Mouse (Mus musculus) CH12.LX (cell line): ENCODE results near the gene Vcan. TPM values are rescaled to one million over a fixed set of nuclear protein-coding genes. Genes with fewer than 3 reads are reported as not detected.

Experiments
- DNase-seq: peaks from one replicate; pipeline ENCODE4 v3.0.0-alpha.2; 2013; ENCODE audit errors: extremely low read depth
- H3K27ac ChIP-seq: 2 replicates; pipeline ENCODE4 v1.5.1; 2012; ENCODE audit warnings: low read depth, mild to moderate bottlenecking, control low read depth, moderate library complexity; ENCODE audit not compliant: insufficient read depth
- H3K27me3 ChIP-seq: replicated peaks from 2 replicates; pipeline ENCODE3; 2012; ENCODE audit warnings: inconsistent platforms
- H3K36me3 ChIP-seq, 2 experiments: replicated peaks in 1 of 2; 2 replicates each; pipeline versions ENCODE3 to v1.6.1; 2012; ENCODE audit warnings: inconsistent platforms in 1 of 2, low read length in 1 of 2, mild to moderate bottlenecking in 1 of 2, mixed read lengths in 1 of 2, moderate library complexity in 1 of 2; ENCODE audit not compliant: control insufficient read depth in 1 of 2, insufficient read depth in 1 of 2
- H3K4me1 ChIP-seq, 2 experiments: 2 replicates each; pipeline ENCODE4 v1.6.1; 2012; ENCODE audit warnings: inconsistent platforms in 1 of 2, moderate library complexity in 1 of 2; ENCODE audit not compliant: insufficient read depth in 2 of 2, control insufficient read depth in 1 of 2
- H3K4me2 ChIP-seq: 2 replicates; pipeline ENCODE4 v1.6.1; 2012; ENCODE audit warnings: low read depth, mild to moderate bottlenecking, control low read depth; ENCODE audit not compliant: poor library complexity, insufficient read depth, severe bottlenecking
- H3K4me3 ChIP-seq, 3 experiments: fragments of 150-350 bp in 1 of 3; sonication (generic) in 1 of 3; replicated peaks in 1 of 3; 2 replicates each; pipeline versions ENCODE3 to v1.5.1; 2011 to 2012; ENCODE audit warnings: low read depth in 2 of 3, low read length in 2 of 3, mild to moderate bottlenecking in 2 of 3, moderate library complexity in 2 of 3, control low read depth in 1 of 3, improper control_type of control experiment in 1 of 3, inconsistent platforms in 1 of 3, mixed read lengths in 1 of 3; ENCODE audit not compliant: poor library complexity in 1 of 3
- H3K79me2 ChIP-seq: replicated peaks from 2 replicates; pipeline ENCODE4 v1.6.1; 2012; ENCODE audit warnings: mild to moderate bottlenecking, moderate library complexity; ENCODE audit not compliant: control insufficient read depth, poor library complexity, insufficient read depth, severe bottlenecking; ENCODE audit errors: extremely low read depth
- H3K9ac ChIP-seq: 2 replicates; pipeline ENCODE4 v1.6.1; 2012; ENCODE audit warnings: low read depth, mild to moderate bottlenecking, control low read depth, moderate library complexity; ENCODE audit not compliant: insufficient read depth
- H3K9me3 ChIP-seq: replicated peaks from 2 replicates; pipeline ENCODE3; 2012; ENCODE audit warnings: low read length, inconsistent platforms, mixed read lengths
- BHLHE40 ChIP-seq: IDR thresholded peaks from 2 replicates; pipeline ENCODE4 v1.6.1; 2011; ENCODE audit warnings: mild to moderate bottlenecking, low read depth, low read length, improper control_type of control experiment
- CHD2 ChIP-seq: IDR thresholded peaks from 2 replicates; pipeline ENCODE4 v1.6.1; 2011; ENCODE audit warnings: low read length, improper control_type of control experiment
- CTCF ChIP-seq, 2 experiments: IDR thresholded peaks in 1 of 2; conservative IDR thresholded peaks in 1 of 2; 2 replicates each; pipeline ENCODE4 v1.5.1; 2011 to 2012; ENCODE audit warnings: low read depth in 2 of 2, low read length in 2 of 2, improper control_type of control experiment in 1 of 2, inconsistent platforms in 1 of 2, mild to moderate bottlenecking in 1 of 2, moderate library complexity in 1 of 2
- E2F4 ChIP-seq: IDR thresholded peaks from 2 replicates; pipeline ENCODE4 v1.6.1; 2011; ENCODE audit warnings: low read depth, low read length, improper control_type of control experiment; ENCODE audit not compliant: insufficient replicate concordance
- ELF1 ChIP-seq: IDR thresholded peaks from 2 replicates; pipeline ENCODE4 v1.6.1; 2014; ENCODE audit warnings: low read depth, mild to moderate bottlenecking, inconsistent platforms, low read length, improper control_type of control experiment
- EP300 ChIP-seq: IDR thresholded peaks from 2 replicates; pipeline ENCODE4 v1.6.1; 2011; ENCODE audit warnings: low read length, improper control_type of control experiment
- ETS1 ChIP-seq: conservative IDR thresholded peaks from 2 replicates; pipeline ENCODE4 v1.6.1; 2012; ENCODE audit warnings: low read depth, mild to moderate bottlenecking, inconsistent platforms, low read length, improper control_type of control experiment, moderate library complexity
- GABPA ChIP-seq: IDR thresholded peaks from 2 replicates; pipeline ENCODE4 v1.6.1; 2012; ENCODE audit warnings: low read depth, low read length, improper control_type of control experiment, inconsistent platforms; ENCODE audit not compliant: insufficient replicate concordance
- HCFC1 ChIP-seq: IDR thresholded peaks from 2 replicates; pipeline ENCODE4 v1.6.1; 2012; ENCODE audit warnings: low read depth, mild to moderate bottlenecking, inconsistent platforms, low read length, improper control_type of control experiment
- KAT2A ChIP-seq: IDR thresholded peaks from 2 replicates; pipeline ENCODE4 v1.6.1; 2012; ENCODE audit warnings: low read length, improper control_type of control experiment, inconsistent platforms; ENCODE audit not compliant: insufficient replicate concordance
- MAFK ChIP-seq: IDR thresholded peaks from 2 replicates; pipeline ENCODE4 v1.6.1; 2011; ENCODE audit warnings: low read length, improper control_type of control experiment; ENCODE audit not compliant: insufficient replicate concordance
- MAX ChIP-seq: IDR thresholded peaks from 2 replicates; pipeline ENCODE4 v1.6.1; 2011; ENCODE audit warnings: low read length, improper control_type of control experiment
- MAZ ChIP-seq: IDR thresholded peaks from 2 replicates; pipeline ENCODE4 v1.6.1; 2012; ENCODE audit warnings: low read depth, mild to moderate bottlenecking, inconsistent platforms, low read length, improper control_type of control experiment, moderate library complexity
- MEF2A ChIP-seq: IDR thresholded peaks from 2 replicates; pipeline ENCODE4 v1.6.1; 2014; ENCODE audit warnings: low read depth, mild to moderate bottlenecking, inconsistent platforms, low read length, improper control_type of control experiment, borderline replicate concordance
- MXI1 ChIP-seq: IDR thresholded peaks from 2 replicates; pipeline ENCODE4 v1.6.1; 2011; ENCODE audit warnings: mild to moderate bottlenecking, low read depth, low read length, improper control_type of control experiment
- NELFE ChIP-seq: IDR thresholded peaks from 2 replicates; pipeline ENCODE4 v1.6.1; 2011; ENCODE audit warnings: low read depth, low read length, improper control_type of control experiment
- PAX5 ChIP-seq: IDR thresholded peaks from 2 replicates; pipeline ENCODE4 v1.6.1; 2012; ENCODE audit warnings: low read length, inconsistent platforms, mixed read lengths
- POLR2AphosphoS2 ChIP-seq: IDR thresholded peaks from 2 replicates; pipeline ENCODE4 v1.6.1; 2011; ENCODE audit warnings: low read depth, low read length, improper control_type of control experiment
- RCOR1 ChIP-seq: conservative IDR thresholded peaks from 2 replicates; pipeline ENCODE4 v1.6.1; 2012; ENCODE audit warnings: low read depth, mild to moderate bottlenecking, inconsistent platforms, low read length, improper control_type of control experiment
- SIN3A ChIP-seq: IDR thresholded peaks from 2 replicates; pipeline ENCODE4 v1.6.1; 2012; ENCODE audit warnings: low read length, improper control_type of control experiment, inconsistent platforms
- SMC3 ChIP-seq: IDR thresholded peaks from 2 replicates; pipeline ENCODE4 v1.6.1; 2011; ENCODE audit warnings: low read depth, low read length, improper control_type of control experiment
- UBTF ChIP-seq: IDR thresholded peaks from 2 replicates; pipeline ENCODE4 v1.6.1; 2012; ENCODE audit warnings: low read depth, mild to moderate bottlenecking, inconsistent platforms, low read length, improper control_type of control experiment, moderate library complexity
- USF2 ChIP-seq: conservative IDR thresholded peaks from 2 replicates; pipeline ENCODE4 v1.6.1; 2011; ENCODE audit warnings: low read depth, low read length, improper control_type of control experiment
- ZC3H11A ChIP-seq: IDR thresholded peaks from 2 replicates; pipeline ENCODE4 v1.6.1; 2012; ENCODE audit warnings: low read depth, mild to moderate bottlenecking, inconsistent platforms, low read length, improper control_type of control experiment
- ZKSCAN1 ChIP-seq: IDR thresholded peaks from 2 replicates; pipeline ENCODE4 v1.6.1; 2012; ENCODE audit warnings: low read depth, inconsistent platforms, low read length, improper control_type of control experiment, borderline replicate concordance
- ZNF384 ChIP-seq: IDR thresholded peaks from 2 replicates; pipeline ENCODE4 v1.6.1; 2012; ENCODE audit warnings: low read depth, low read length, improper control_type of control experiment, inconsistent platforms
- dilution Hi-C: fragments of 300-500 bp; cut with MboI; formaldehyde crosslinking; loops from 2 replicates; pipeline ENCODE4 v1.14.3; 2020; ENCODE audit warnings: low sequenced_read_pairs; ENCODE audit not compliant: extremely low pct_unique_long_range_greater_than_20kb, extremely low pct_ligation_motif_present
- in situ Hi-C: fragments of 300-500 bp; cut with MboI; formaldehyde crosslinking; loops from 3 replicates; pipeline ENCODE4 v1.14.3; 2019; ENCODE audit warnings: low sequenced_read_pairs, low pct_ligation_motif_present, low pct_unique_long_range_greater_than_20kb, mixed read lengths
- polyA plus RNA-seq: library from polyadenylated mRNA; unstranded; fragments of >175 nt; gene quantifications from 2 replicates; pipeline ENCODE4 v1.2.1, GENCODE M21; 2012; ENCODE audit warnings: low read depth; ENCODE audit not compliant: insufficient read length
- total RNA-seq, 2 experiments: library from RNA; depleted of rRNA; stranded (reverse); fragments of 300-350 nt in 1 of 2; fragments of >200 nt in 1 of 2; gene quantifications; 2 replicates each; pipeline ENCODE4 v1.2.3; 2012 to 2014

The Vcan gene
- total and polyA plus RNA-seq, 3 experiments = 0.04 to 0.23 (median 0.07) TPM

GRCm38 (mm10) chr13:89738275-89738674 lies 4.0 kb downstream of the Vcan start:
- Histone ChIP-seq H3K27ac (no peak overlapping the region), H3K79me2 (no peaks in the 10 kb centered on the region), H3K36me3 (peaks cover 0 to 3% of the 10 kb centered on the region in 2 experiments), H3K4me2 (no peak overlapping the region), H3K9me3 (no peaks in the 10 kb centered on the region), H3K4me1 (peaks cover 0 to 12% of the 10 kb centered on the region in 2 experiments; a peak in 2 of 4 replicates), H3K9ac (no peak overlapping the region), H3K4me3 (no peak overlapping the region), H3K27me3 (peaks cover 1% of the 10 kb centered on the region)
- TF ChIP-seq ETS1 (no peak), PAX5 (no peak), ZC3H11A (no peak), MXI1 (no peak), MAFK (no peak), HCFC1 (no peak), SIN3A (no peak), USF2 (no peak), SMC3 (no peak), RCOR1 (no peak), UBTF (no peak), GABPA (no peak), ZKSCAN1 (no peak), MEF2A (no peak), POLR2AphosphoS2 (no peak), KAT2A (no peak)
- in situ Hi-C loops = no loop called here
- dilution Hi-C loops = no loop called here
- no peak for DNase-seq

- H3K9me3 ChIP-seq = no peaks in the 10 kb centered on the region
- H3K27me3 ChIP-seq = peaks cover 1% of the 10 kb centered on the region
- peaks cover 0 to 5% of the 10 kb centered on the region in 2 experiments; a peak in 1 of 4 replicates for H3K4me1 ChIP-seq
- TF ChIP-seq MAZ (no peak), MAFK (no peak), HCFC1 (no peak), ZNF384 (no peak), GABPA (no peak), SIN3A (no peak), BHLHE40 (no peak), NELFE (no peak), UBTF (no peak), MEF2A (no peak), ZKSCAN1 (no peak), MAX (no peak), EP300 (no peak), POLR2AphosphoS2 (no peak), CHD2 (no peak), RCOR1 (no peak), KAT2A (no peak), CTCF (conservative IDR thresholded peaks at IDR 0.05 in 1 of 2, IDR thresholded peaks at IDR 0.05 in 1 of 2; ENCODE audit: low read depth in 2 of 2, low read length in 2 of 2) (no peak), E2F4 (no peak), ELF1 (no peak)
- no peak for DNase-seq
- no peaks in the 10 kb centered on the region for H3K79me2 ChIP-seq
- in situ Hi-C loops = no loop called here
- H3K4me3 ChIP-seq = no peak overlapping the region
- no peak overlapping the region for H3K27ac ChIP-seq
- no peaks in the 10 kb centered on the region for H3K36me3 ChIP-seq
- dilution Hi-C loops = no loop called here
- no peak overlapping the region for H3K4me2 ChIP-seq
- H3K9ac ChIP-seq = no peak overlapping the region
Observed at GRCm38 (mm10) chr13:89735111-89735510, 7.2 kb downstream of the Vcan start.
